Mouse (Mus musculus) small intestine, adult 2 months (tissue): ENCODE results near the gene Lin52. TPM values are rescaled to one million over a fixed set of nuclear protein-coding genes. Genes with fewer than 3 reads are reported as not detected.

Experiments
- H3K27ac ChIP-seq: fragments of 200-500 bp; 2 replicates; pipeline ENCODE4 v1.5.1; 2012; ENCODE audit warnings: low read depth, low read length, control low read depth, inconsistent platforms; ENCODE audit not compliant: insufficient read depth
- H3K27me3 ChIP-seq: fragments of 200-500 bp; 2 replicates; pipeline ENCODE4 v1.6.1; 2012; ENCODE audit warnings: mild to moderate bottlenecking, moderate library complexity, low read length, inconsistent platforms; ENCODE audit not compliant: control insufficient read depth, insufficient read depth
- H3K36me3 ChIP-seq: fragments of 200-500 bp; 2 replicates; pipeline ENCODE4 v1.6.1; 2012; ENCODE audit warnings: mild to moderate bottlenecking, low read length, control low read depth, inconsistent platforms; ENCODE audit not compliant: control insufficient read depth, insufficient read depth
- H3K4me1 ChIP-seq: fragments of 200-500 bp; 2 replicates; pipeline ENCODE4 v1.6.1; 2012; ENCODE audit warnings: low read length, inconsistent platforms, mixed read lengths; ENCODE audit not compliant: control insufficient read depth, insufficient read depth, insufficient read length
- H3K4me3 ChIP-seq: fragments of 200-500 bp; 2 replicates; pipeline ENCODE4 v1.5.1; 2012; ENCODE audit warnings: low read depth, mild to moderate bottlenecking, control low read depth, inconsistent platforms, low read length, moderate library complexity
- CTCF ChIP-seq: fragments of 200-500 bp; IDR thresholded peaks from 2 replicates; pipeline ENCODE4 v1.5.1; 2012; ENCODE audit warnings: low read depth, mild to moderate bottlenecking, control low read depth, inconsistent platforms, low read length, moderate library complexity, mixed read lengths; ENCODE audit not compliant: insufficient replicate concordance, insufficient read length; ENCODE audit errors: extremely low read depth
- POLR2A ChIP-seq: fragments of 200-500 bp; IDR thresholded peaks from 2 replicates; pipeline ENCODE4 v1.6.1; 2012; ENCODE audit warnings: low read depth, mild to moderate bottlenecking, control low read depth, inconsistent platforms, low read length, moderate library complexity
- WGBS: fragments of 180-500 bp; shearing (Covaris S2); methylation state at CpG from one replicate; pipeline ENCODE4 v1.1.7; 2018; 5-methylcytosine and 5-hydroxymethylcytosine counted together
- polyA plus RNA-seq: library from polyadenylated mRNA; depleted of rRNA; stranded (reverse); fragments of >200 nt; gene quantifications from 2 replicates; pipeline ENCODE4 v1.2.3, GENCODE M21; 2012

Lin52 gene
- polyA plus RNA-seq, 1 experiment, result 3.2 TPM

DNA sequence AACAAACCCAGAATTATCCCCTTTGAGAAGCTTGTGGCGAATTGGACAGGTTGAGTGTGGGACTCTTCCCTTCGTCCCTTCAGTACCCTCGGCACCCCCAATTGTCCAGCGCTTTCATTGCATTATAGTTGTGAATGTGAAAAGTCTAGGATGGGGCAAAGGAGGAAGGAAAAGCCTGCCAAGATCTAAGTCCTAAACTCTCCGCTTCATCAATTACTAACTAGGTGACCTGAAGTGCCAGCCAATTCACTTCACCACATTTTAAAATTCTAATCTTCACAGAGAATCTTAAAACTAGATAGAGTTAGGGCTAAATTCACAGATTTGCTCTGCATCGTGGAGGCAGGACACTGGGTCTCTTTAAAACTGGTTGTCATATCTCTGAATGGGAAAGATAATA, 3.0 kb upstream of the Lin52 start:
- WGBS, result 89% methylated on average over 6 of the region's 6 CpGs
- H3K27me3 ChIP-seq, result no peaks in the 10 kb centered on the region
- TF ChIP-seq POLR2A (no peak), CTCF (no peak)
- H3K36me3 ChIP-seq, result no peaks in the 10 kb centered on the region
- H3K27ac ChIP-seq, result no peak overlapping the region
- no peak overlapping the region for H3K4me3 ChIP-seq
- H3K4me1 ChIP-seq, result no peaks in the 10 kb centered on the region

DNA sequence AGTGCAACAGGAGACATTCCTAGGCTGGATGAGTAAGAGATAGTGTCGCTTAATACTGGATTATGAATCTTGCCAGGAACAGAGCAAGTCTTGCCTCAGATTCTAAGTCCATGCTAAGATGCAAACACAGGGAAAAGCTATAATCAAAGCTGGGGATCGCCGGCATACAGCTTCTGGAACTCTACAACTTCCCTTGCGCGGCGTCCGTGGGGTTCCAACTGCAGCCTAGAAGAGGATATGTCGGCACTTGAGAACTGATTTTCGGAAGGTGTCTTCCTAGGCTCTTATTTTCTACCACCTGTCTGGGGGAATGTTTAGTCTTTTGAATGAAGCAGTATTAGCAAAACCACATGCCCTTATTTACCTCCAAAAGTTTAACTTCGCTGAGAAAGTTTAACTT, 1.3 kb upstream of the Lin52 start:
- TF ChIP-seq CTCF, result no peak
- no peak for TF ChIP-seq POLR2A
- WGBS, result 44% methylated on average over 10 of the region's 10 CpGs
- Histone ChIP-seq H3K27ac (no peak overlapping the region), H3K4me1 (no peaks in the 10 kb centered on the region), H3K27me3 (no peaks in the 10 kb centered on the region), H3K36me3 (no peaks in the 10 kb centered on the region), H3K4me3 (no peak overlapping the region)

DNA sequence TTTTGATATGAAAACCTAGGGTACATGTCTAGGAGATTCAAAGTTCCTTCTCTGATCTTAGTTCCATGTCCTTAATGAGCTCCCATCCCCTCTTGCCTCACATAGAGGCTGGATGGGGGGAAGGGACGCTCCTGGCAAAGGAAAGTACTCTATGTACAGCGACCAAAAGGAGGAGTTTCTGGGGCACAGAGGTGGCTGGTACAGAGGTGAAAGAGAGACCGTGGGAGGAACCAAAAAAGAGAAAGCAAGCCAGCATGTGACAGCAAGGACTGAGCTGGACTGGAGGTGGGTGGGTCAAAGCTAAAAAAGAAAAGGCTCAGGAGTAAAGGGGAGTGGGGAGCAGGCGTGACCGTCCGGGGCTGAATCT, 888 bp upstream of the Lin52 start:
- H3K4me3 ChIP-seq, result peak overlapping the region; percentile 81
- H3K4me1 ChIP-seq, result no peaks in the 10 kb centered on the region
- H3K27me3 ChIP-seq, result no peaks in the 10 kb centered on the region
- peak overlapping the region; percentile 36 for H3K27ac ChIP-seq
- TF ChIP-seq POLR2A (no peak), CTCF (no peak)
- H3K36me3 ChIP-seq, result no peaks in the 10 kb centered on the region
- WGBS, result under 1% methylated on average over 6 of the region's 6 CpGs

DNA sequence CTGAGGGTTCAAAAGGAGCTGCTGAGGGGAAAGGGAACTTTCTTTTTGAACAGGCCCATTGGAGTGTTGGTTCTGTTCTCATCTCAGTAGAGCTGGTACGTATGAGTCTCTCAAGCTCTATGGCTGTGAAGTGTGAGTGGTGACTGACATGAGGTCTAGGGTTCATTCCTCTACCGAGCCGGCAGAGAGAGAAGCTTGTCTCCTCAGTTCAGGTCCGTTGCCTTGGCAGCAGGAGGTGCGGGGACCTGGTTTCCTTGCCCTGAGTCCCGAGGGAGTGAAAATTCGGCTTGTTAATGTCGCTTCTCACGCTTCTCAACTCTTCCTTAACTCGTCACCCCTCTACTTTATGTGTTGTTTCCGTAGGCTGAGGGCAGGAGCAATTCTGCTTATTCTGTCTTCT, 579 bp downstream of the Lin52 start:
- WGBS, result under 1% methylated on average over 11 of the region's 11 CpGs
- peak overlapping the region; percentile 72 for H3K4me3 ChIP-seq
- TF ChIP-seq CTCF (no peak), POLR2A (no peak)
- no peaks in the 10 kb centered on the region; the same call in 1 of the 2 replicates for H3K36me3 ChIP-seq
- no peaks in the 10 kb centered on the region for H3K27me3 ChIP-seq
- H3K27ac ChIP-seq, result peak overlapping the region; percentile 24
- H3K4me1 ChIP-seq, result no peaks in the 10 kb centered on the region

DNA sequence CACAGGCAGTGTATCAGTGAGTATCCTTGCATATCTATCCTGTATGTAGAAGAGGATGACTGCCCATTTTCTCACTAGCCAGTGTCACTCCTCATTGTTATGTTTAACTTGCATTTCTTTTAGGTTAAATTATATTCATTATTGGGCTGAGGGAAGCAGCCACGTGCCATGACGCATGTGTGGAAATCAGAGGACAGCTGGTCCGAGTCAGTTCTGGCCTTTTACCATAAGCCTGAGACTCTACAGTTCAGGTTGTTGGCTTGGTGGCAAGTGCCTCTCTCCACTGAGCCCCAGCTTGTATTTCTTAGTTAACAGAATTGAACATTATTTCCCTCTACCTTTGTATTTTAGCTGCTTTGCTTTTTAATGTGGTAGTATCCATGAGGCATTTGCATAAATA, 5.7 kb downstream of the Lin52 start:
- TF ChIP-seq POLR2A (no peak), CTCF (no peak)
- Histone ChIP-seq H3K4me3 (no peak overlapping the region), H3K36me3 (peaks cover 29% of the 10 kb centered on the region), H3K27ac (no peak overlapping the region), H3K4me1 (no peaks in the 10 kb centered on the region), H3K27me3 (no peaks in the 10 kb centered on the region)
- WGBS, result 97% methylated on average over 3 of the region's 3 CpGs

DNA sequence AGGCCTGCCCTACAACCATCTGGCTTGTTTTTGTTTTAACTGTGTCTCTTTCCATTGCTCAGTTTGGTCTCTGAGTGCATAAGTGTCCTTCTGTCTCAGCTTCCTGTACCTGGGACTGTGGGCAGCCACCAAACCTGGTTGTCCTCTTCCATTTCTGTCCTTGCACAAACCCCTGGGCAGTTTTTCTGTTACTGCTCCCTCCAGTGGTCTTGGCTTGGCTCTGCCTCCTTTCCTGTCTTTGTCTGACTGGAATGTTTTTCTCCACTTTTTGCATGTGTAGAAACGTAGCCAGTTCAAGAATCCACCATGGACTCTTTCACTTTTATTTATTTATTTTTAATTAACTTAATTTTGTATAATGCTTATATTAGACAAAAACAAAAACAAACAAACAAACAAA, 8.6 kb downstream of the Lin52 start:
- H3K36me3 ChIP-seq, result peaks cover 43% of the 10 kb centered on the region
- no peaks in the 10 kb centered on the region for H3K27me3 ChIP-seq
- no peak overlapping the region for H3K27ac ChIP-seq
- H3K4me1 ChIP-seq, result no peaks in the 10 kb centered on the region
- 87% methylated on average over 1 of the region's 1 CpGs for WGBS
- TF ChIP-seq POLR2A, result no peak
- peak; percentile 17; the same call in 1 of the 2 replicates for TF ChIP-seq CTCF
- no peak overlapping the region for H3K4me3 ChIP-seq

DNA sequence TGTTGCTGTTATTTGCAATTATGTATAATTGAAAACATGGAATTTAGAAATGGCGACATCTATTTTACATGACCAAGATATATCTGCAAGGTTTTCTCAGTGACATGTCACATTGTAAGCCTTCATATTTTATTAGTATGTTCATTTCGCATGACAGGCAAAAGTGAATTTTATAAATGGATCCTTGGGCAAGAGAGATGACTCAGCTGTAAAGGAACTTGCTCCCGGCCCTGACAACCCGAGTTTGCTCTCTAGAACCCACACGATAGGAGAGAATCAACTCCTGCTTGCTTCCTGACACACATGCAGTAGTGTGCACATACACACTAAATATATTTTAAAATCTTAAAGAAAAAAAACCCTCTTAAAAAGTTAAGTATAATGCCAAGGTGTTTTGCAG, 10.2 kb downstream of the Lin52 start:
- WGBS, result 91% methylated on average over 5 of the region's 5 CpGs
- no peaks in the 10 kb centered on the region for H3K4me1 ChIP-seq
- H3K27ac ChIP-seq, result no peak overlapping the region
- no peak overlapping the region for H3K4me3 ChIP-seq
- TF ChIP-seq CTCF (no peak), POLR2A (no peak)
- no peaks in the 10 kb centered on the region for H3K27me3 ChIP-seq
- peaks cover 45% of the 10 kb centered on the region for H3K36me3 ChIP-seq

DNA sequence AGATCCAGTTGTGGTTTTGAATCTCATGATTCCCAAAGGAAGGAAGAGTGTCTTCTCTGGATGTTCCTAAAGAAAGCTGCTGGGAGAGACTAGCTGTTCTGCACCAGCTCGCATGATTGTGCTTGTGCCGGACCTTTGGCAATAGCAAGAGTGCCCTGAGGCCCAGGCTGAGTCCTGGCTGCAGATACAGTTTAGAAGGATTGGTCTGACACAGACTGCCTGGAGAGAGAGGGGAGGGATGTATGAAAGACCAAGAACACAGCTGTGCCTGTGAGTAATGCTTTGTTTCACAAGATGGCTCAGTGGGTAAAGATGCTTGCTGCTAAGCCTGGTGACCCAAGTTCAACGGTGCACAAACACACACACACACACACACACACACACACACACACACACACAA, 11.6 kb downstream of the Lin52 start:
- Histone ChIP-seq H3K36me3 (peaks cover 42% of the 10 kb centered on the region), H3K4me1 (no peaks in the 10 kb centered on the region), H3K27me3 (no peaks in the 10 kb centered on the region), H3K27ac (no peak overlapping the region), H3K4me3 (no peak overlapping the region)
- TF ChIP-seq POLR2A (no peak), CTCF (no peak)
- WGBS, result 92% methylated on average over 3 of the region's 3 CpGs
